Mouse (Mus musculus) limb, embryonic 11.5 days (tissue): ENCODE measurements around the gene Kirrel2. TPM values are rescaled to one million over a fixed set of nuclear protein-coding genes. Genes with fewer than 3 reads are reported as not detected.

ENCODE experiments used
- ATAC-seq: fragments of 200-750 bp; cut with Nextera tagmentation; 2 replicates; pipeline ENCODE4 v1.8.0; 2017; ENCODE audit warnings: low read depth; ENCODE audit not compliant: insufficient number of reproducible peaks, low FRiP score, low TSS enrichment
- DNase-seq: peaks from one replicate; pipeline ENCODE4 v3.0.0-alpha.2; 2015; ENCODE audit warnings: low spot score
- H3K27ac ChIP-seq: fragments of 300-500 bp; sonication (generic); replicated peaks from 2 replicates; pipeline ENCODE4 v1.5.1; 2014; ENCODE audit warnings: low read depth, mild to moderate bottlenecking, low read length
- H3K27me3 ChIP-seq: fragments of 300-500 bp; sonication (generic); 2 replicates; pipeline ENCODE4 v1.6.1; 2014; ENCODE audit warnings: mild to moderate bottlenecking, low read length, mixed read lengths; ENCODE audit not compliant: control insufficient read depth, insufficient read depth
- H3K36me3 ChIP-seq: fragments of 300-500 bp; sonication (generic); 2 replicates; pipeline ENCODE4 v1.6.1; 2014; ENCODE audit warnings: mild to moderate bottlenecking, low read length, moderate library complexity, mixed read lengths; ENCODE audit not compliant: control insufficient read depth, insufficient read depth
- H3K4me1 ChIP-seq: fragments of 300-500 bp; sonication (generic); 2 replicates; pipeline ENCODE4 v1.6.1; 2014; ENCODE audit warnings: low read length, mixed read lengths; ENCODE audit not compliant: control insufficient read depth, insufficient read depth
- H3K4me2 ChIP-seq: fragments of 300-500 bp; sonication (generic); 2 replicates; pipeline ENCODE4 v1.6.1; 2014; ENCODE audit warnings: low read depth, mild to moderate bottlenecking, moderate library complexity; ENCODE audit not compliant: severe bottlenecking
- H3K4me3 ChIP-seq: fragments of 300-500 bp; sonication (generic); 2 replicates; pipeline ENCODE4 v1.5.1; 2014; ENCODE audit warnings: low read depth, low read length
- H3K9ac ChIP-seq: fragments of 300-500 bp; sonication (generic); 2 replicates; pipeline ENCODE4 v1.6.1; 2014; ENCODE audit warnings: mild to moderate bottlenecking, low read length
- H3K9me3 ChIP-seq: fragments of 300-500 bp; sonication (generic); 2 replicates; pipeline ENCODE4 v1.6.1; 2016; ENCODE audit warnings: low read length; ENCODE audit not compliant: control insufficient read depth
- WGBS: fragments of 180-500 bp; shearing (Covaris S2); extraction: QIAGEN DNeasy Blood & Tissue Kit; methylation state at CpG from one replicate; pipeline ENCODE4 v1.1.7; 2014; 5-methylcytosine and 5-hydroxymethylcytosine counted together
- polyA plus RNA-seq: library from polyadenylated mRNA; unstranded; fragments of >200 nt; fragmentation: Nextera tagmentation; extraction: Ambion mirVana; gene quantifications from 2 replicates; pipeline ENCODE4 v1.2.1, GENCODE M21; 2014

Gene Kirrel2
- polyA plus RNA-seq, 1 experiment from 2014 or later = not detected

- Histone ChIP-seq H3K27me3 (peaks cover 93% of the 10 kb centered on the region), H3K4me3 (no peak overlapping the region), H3K9me3 (no peaks in the 10 kb centered on the region), H3K4me2 (0 out of 2 replicates have a peak overlapping the region, but pooled peaks have one; percentile 4), H3K27ac (no peak overlapping the region), H3K36me3 (no peaks in the 10 kb centered on the region), H3K9ac (no peak overlapping the region), H3K4me1 (0 out of 2 replicates have a peak, but pooled peaks cover 3% of the 10 kb centered on the region)
- WGBS = 1% methylated on average over 31 of the region's 31 CpGs
- DNase-seq = no peak
- ATAC-seq = no peak
Observed at GRCm38 (mm10) chr7:30456911-30457628, 420 bp downstream of the Kirrel2 start.

- WGBS = 2% methylated on average over 9 of the region's 9 CpGs
- DNase-seq (no peak), ATAC-seq (no peak)
- H3K27me3 ChIP-seq = peaks cover 92% of the 10 kb centered on the region
- H3K4me3 ChIP-seq = no peak overlapping the region
- 0 out of 2 replicates have a peak, but pooled peaks cover 3% of the 10 kb centered on the region for H3K4me1 ChIP-seq
- H3K27ac ChIP-seq = no peak overlapping the region
- no peaks in the 10 kb centered on the region for H3K36me3 ChIP-seq
- H3K4me2 ChIP-seq = no peak overlapping the region
- H3K9ac ChIP-seq = no peak overlapping the region
- H3K9me3 ChIP-seq = no peaks in the 10 kb centered on the region
Observed at GRCm38 (mm10) chr7:30456487-30456886, 1.0 kb downstream of the Kirrel2 start.

- Histone ChIP-seq H3K4me3 (no peak overlapping the region), H3K9me3 (no peaks in the 10 kb centered on the region), H3K9ac (no peak overlapping the region), H3K27me3 (peaks cover 75% of the 10 kb centered on the region), H3K4me1 (0 out of 2 replicates have a peak, but pooled peaks cover 3% of the 10 kb centered on the region), H3K27ac (no peak overlapping the region), H3K4me2 (no peak overlapping the region), H3K36me3 (no peaks in the 10 kb centered on the region)
- no peak for DNase-seq
- 11% methylated on average over 6 of the region's 6 CpGs for WGBS
- no peak for ATAC-seq
Observed at GRCm38 (mm10) chr7:30454259-30454658, 3.2 kb downstream of the Kirrel2 start.

GRCm38 (mm10) chr7:30453766-30454165, 3.7 kb downstream of the Kirrel2 start:
- no peak for ATAC-seq
- 1% methylated on average over 25 of the region's 25 CpGs for WGBS
- H3K9me3 ChIP-seq = no peaks in the 10 kb centered on the region
- H3K27ac ChIP-seq = no peak overlapping the region
- H3K27me3 ChIP-seq = peaks cover 70% of the 10 kb centered on the region
- DNase-seq = no peak
- no peaks in the 10 kb centered on the region for H3K36me3 ChIP-seq
- no peak overlapping the region for H3K4me2 ChIP-seq
- H3K4me3 ChIP-seq = no peak overlapping the region
- H3K4me1 ChIP-seq = 0 out of 2 replicates have a peak, but pooled peaks cover 3% of the 10 kb centered on the region
- no peak overlapping the region for H3K9ac ChIP-seq

GRCm38 (mm10) chr7:30453327-30453726, 4.2 kb downstream of the Kirrel2 start:
- no peak overlapping the region for H3K27ac ChIP-seq
- no peak overlapping the region for H3K4me3 ChIP-seq
- DNase-seq (no peak), ATAC-seq (no peak)
- peaks cover 65% of the 10 kb centered on the region for H3K27me3 ChIP-seq
- H3K4me1 ChIP-seq = 0 out of 2 replicates have a peak, but pooled peaks cover 3% of the 10 kb centered on the region
- no peaks in the 10 kb centered on the region for H3K36me3 ChIP-seq
- 19% methylated on average over 25 of the region's 25 CpGs for WGBS
- no peaks in the 10 kb centered on the region for H3K9me3 ChIP-seq
- H3K4me2 ChIP-seq = no peak overlapping the region
- H3K9ac ChIP-seq = no peak overlapping the region

GRCm38 (mm10) chr7:30450241-30450640, 7.2 kb downstream of the Kirrel2 start:
- Histone ChIP-seq H3K9ac (no peak overlapping the region), H3K36me3 (no peaks in the 10 kb centered on the region), H3K4me1 (no peaks in the 10 kb centered on the region), H3K9me3 (no peaks in the 10 kb centered on the region), H3K4me3 (no peak overlapping the region), H3K4me2 (no peak overlapping the region), H3K27me3 (peaks cover 38% of the 10 kb centered on the region), H3K27ac (no peak overlapping the region)
- ATAC-seq (no peak), DNase-seq (no peak)
- 80% methylated on average over 7 of the region's 7 CpGs for WGBS

GRCm38 (mm10) chr7:30444971-30445751, 12.3 kb downstream of the Kirrel2 start, which contains the start of gene Aplp1:
Gene Aplp1, minus strand, starts transcription at chr7:30445535.
- Histone ChIP-seq H3K4me1 (peaks cover 8% of the 10 kb centered on the region; the same call in 1 of the 2 replicates), H3K27me3 (peaks cover 18% of the 10 kb centered on the region), H3K27ac (no peak within 1 kb of the TSS), H3K9ac (peak within 1 kb of the TSS; percentile 63), H3K9me3 (no peaks in the 10 kb centered on the region), H3K4me2 (peak within 1 kb of the TSS; percentile 77), H3K4me3 (peak within 1 kb of the TSS; percentile 58), H3K36me3 (no peaks in the 10 kb centered on the region)
- under 1% methylated on average over 65 of the region's 72 CpGs for WGBS
- peak; percentile 75 for DNase-seq
- ATAC-seq = peak; percentile 41; the same call in 1 of the 2 replicates

- peak overlapping the region; percentile 58 for H3K4me3 ChIP-seq
- no peaks in the 10 kb centered on the region for H3K9me3 ChIP-seq
- H3K36me3 ChIP-seq = no peaks in the 10 kb centered on the region
- peak overlapping the region; percentile 63; the same call in 1 of the 2 replicates for H3K9ac ChIP-seq
- 0 out of 2 replicates have a peak, but pooled peaks have one; percentile 31 for ATAC-seq
- H3K4me2 ChIP-seq = peak overlapping the region; percentile 77
- DNase-seq = peak; percentile 67
- 1% methylated on average over 37 of the region's 38 CpGs for WGBS
- H3K27me3 ChIP-seq = peaks cover 24% of the 10 kb centered on the region
- H3K4me1 ChIP-seq = peaks cover 8% of the 10 kb centered on the region; the same call in 1 of the 2 replicates
- H3K27ac ChIP-seq = no peak overlapping the region
Observed at GRCm38 (mm10) chr7:30444154-30444970, 13.1 kb downstream of the Kirrel2 start.
